Mouse (Mus musculus) spleen, adult 18-20 months (tissue): ENCODE measurements around the gene 9030624G23Rik.
"Not testable (repeated sequence)": the region's sequence is repeated elsewhere in the genome, so short reads cannot be mapped to it uniquely, and the experiment has no call there.

Source experiments
- DNase-seq, 2 experiments: peaks; one replicate each; pipeline ENCODE4 v3.0.0; 2022; ENCODE audit warnings: mixed read lengths in 2 of 2

9030624G23Rik gene

GRCm38 (mm10) chr12:24097108-24097520, at the start of gene 9030624G23Rik:
Gene 9030624G23Rik, minus strand, starts transcription at chr12:24097246.
- peak in 1 of 2 experiments; percentile 5 for DNase-seq

GRCm38 (mm10) chr12:24083096-24083495, 13.9 kb downstream of the 9030624G23Rik start:
- not testable (repeated sequence) for DNase-seq
